Mouse (Mus musculus) spleen, adult 2 months (tissue): ENCODE results near the gene Rnf7.

Source experiments
- CTCF ChIP-seq: fragments of 200-500 bp; IDR thresholded peaks from 2 replicates; pipeline ENCODE4 v1.5.1; 2011; ENCODE audit warnings: mild to moderate bottlenecking, inconsistent platforms; ENCODE audit not compliant: insufficient read depth, insufficient read length, insufficient replicate concordance; ENCODE audit errors: extremely low read depth
- POLR2A ChIP-seq: fragments of 200-500 bp; IDR thresholded peaks from 2 replicates; pipeline ENCODE4 v1.6.1; 2011; ENCODE audit warnings: low read depth, low read length, inconsistent platforms

DNA sequence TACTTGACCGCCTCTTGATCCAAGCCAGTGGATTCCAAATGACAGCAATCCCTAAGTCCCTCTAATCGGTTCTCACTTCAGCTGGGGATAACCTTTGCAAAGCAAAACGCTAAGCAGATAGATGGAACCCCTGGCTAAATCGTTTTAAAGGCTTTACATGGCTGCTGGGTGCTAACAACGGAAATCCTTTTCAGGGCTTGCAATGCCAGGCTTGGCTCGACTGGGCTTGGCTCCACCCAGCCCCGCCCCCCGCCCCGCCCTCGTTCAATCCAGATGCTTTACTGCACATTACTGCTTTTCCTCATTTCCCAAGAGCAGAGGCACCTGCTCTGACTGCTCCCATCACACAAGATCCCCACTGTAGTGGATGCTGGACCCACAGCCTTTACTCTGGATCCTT is 36.4 kb downstream of the Rnf7 start:
- no peak for TF ChIP-seq CTCF
- no peak for TF ChIP-seq POLR2A
